Mouse (Mus musculus): ENCODE data around the gene Eif3d. TPM values are rescaled to one million over a fixed set of nuclear protein-coding genes. Genes with fewer than 3 reads are reported as not detected.

Eif3d gene
- total and polyA plus RNA-seq, 3 experiments = 302 to 493 (median 344) TPM

- no peak overlapping the region for H3K4me3 ChIP-seq (replicated peaks in 1 of 3; ENCODE audit: low read depth in 2 of 3, low read length in 2 of 3, poor library complexity in 1 of 3)
- no peaks in the 10 kb centered on the region for H3K27me3 ChIP-seq (replicated peaks)
- no peaks in the 10 kb centered on the region for H3K9me3 ChIP-seq (replicated peaks; ENCODE audit: low read length)
- no peak overlapping the region for H3K27ac ChIP-seq (ENCODE audit: insufficient read depth, low read depth)
- no peak for TF ChIP-seq USF2 (conservative IDR thresholded peaks at IDR 0.05; ENCODE audit: low read depth, low read length)
- no peak for TF ChIP-seq ELF1 (IDR thresholded peaks at IDR 0.05; ENCODE audit: low read depth, low read length)
- TF ChIP-seq POLR2AphosphoS2 (IDR thresholded peaks at IDR 0.05; ENCODE audit: low read depth, low read length) = no peak
- no peak for TF ChIP-seq ZNF384 (IDR thresholded peaks at IDR 0.05; ENCODE audit: low read depth, low read length)
- TF ChIP-seq MXI1 (IDR thresholded peaks at IDR 0.05; ENCODE audit: low read depth, low read length) = peak; percentile 77
- TF ChIP-seq CHD1 (IDR thresholded peaks at IDR 0.05; ENCODE audit: low read depth, low read length) = no peak
- TF ChIP-seq RAD21 (IDR thresholded peaks at IDR 0.05; ENCODE audit: low read depth, low read length) = no peak
- no peak for TF ChIP-seq SMC3 (IDR thresholded peaks at IDR 0.05; ENCODE audit: low read depth, low read length)
- TF ChIP-seq RCOR1 (conservative IDR thresholded peaks at IDR 0.05; ENCODE audit: low read depth, low read length) = no peak
- no peak for TF ChIP-seq PAX5 (IDR thresholded peaks at IDR 0.05; ENCODE audit: low read length)
- TF ChIP-seq NRF1 (IDR thresholded peaks at IDR 0.05; ENCODE audit: low read depth, low read length) = no peak
- no peak for TF ChIP-seq JUND (conservative IDR thresholded peaks at IDR 0.05; ENCODE audit: low read depth, low read length)
- TF ChIP-seq TCF12 (IDR thresholded peaks at IDR 0.05; ENCODE audit: low read depth, low read length) = peak; percentile 71; the same call in 1 of the 2 replicates
- TF ChIP-seq MAZ (IDR thresholded peaks at IDR 0.05; ENCODE audit: low read depth, low read length) = no peak
- no peak for TF ChIP-seq ZC3H11A (IDR thresholded peaks at IDR 0.05; ENCODE audit: low read depth, low read length)
- TF ChIP-seq ZKSCAN1 (IDR thresholded peaks at IDR 0.05; ENCODE audit: borderline replicate concordance, low read depth, low read length) = no peak
- TF ChIP-seq IRF4 (IDR thresholded peaks at IDR 0.05; ENCODE audit: low read depth, low read length) = peak; percentile 70
- peak; percentile 84 for TF ChIP-seq MAX (IDR thresholded peaks at IDR 0.05; ENCODE audit: low read length)
- no peak for TF ChIP-seq POLR2A (IDR thresholded peaks at IDR 0.05; ENCODE audit: low read depth, low read length)
- no peak for TF ChIP-seq USF1 (IDR thresholded peaks at IDR 0.05; ENCODE audit: low read depth, low read length)
- no peak for TF ChIP-seq GABPA (IDR thresholded peaks at IDR 0.05; ENCODE audit: insufficient replicate concordance, low read depth, low read length)
- no peak for TF ChIP-seq CHD2 (IDR thresholded peaks at IDR 0.05; ENCODE audit: low read length)
- no peak for TF ChIP-seq HCFC1 (IDR thresholded peaks at IDR 0.05; ENCODE audit: low read depth, low read length)
- no peak for TF ChIP-seq ZMIZ1 (IDR thresholded peaks at IDR 0.05; ENCODE audit: low read depth, low read length)
- no peak for TF ChIP-seq E2F4 (IDR thresholded peaks at IDR 0.05; ENCODE audit: insufficient replicate concordance, low read depth, low read length)
- TF ChIP-seq MYC (IDR thresholded peaks at IDR 0.05; ENCODE audit: low read depth, low read length) = peak; percentile 96
- TF ChIP-seq JUN (IDR thresholded peaks at IDR 0.05; ENCODE audit: insufficient read depth, low read depth, low read length) = no peak
- no peak for TF ChIP-seq TBP (conservative IDR thresholded peaks at IDR 0.05; ENCODE audit: low read depth, low read length)
- no peak for TF ChIP-seq NELFE (IDR thresholded peaks at IDR 0.05; ENCODE audit: low read depth, low read length)
- TF ChIP-seq EP300 (IDR thresholded peaks at IDR 0.05; ENCODE audit: low read length) = peak; percentile 69; the same call in 1 of the 2 replicates
- TF ChIP-seq ETS1 (conservative IDR thresholded peaks at IDR 0.05; ENCODE audit: low read depth, low read length) = peak; percentile 61
- no peak for TF ChIP-seq CTCF (conservative IDR thresholded peaks at IDR 0.05 in 1 of 2, IDR thresholded peaks at IDR 0.05 in 1 of 2; ENCODE audit: low read depth in 2 of 2, low read length in 2 of 2)
- no peak; the same call in 1 of the 2 replicates for TF ChIP-seq SIN3A (IDR thresholded peaks at IDR 0.05; ENCODE audit: low read length)
- TF ChIP-seq MEF2A (IDR thresholded peaks at IDR 0.05; ENCODE audit: borderline replicate concordance, low read depth, low read length) = peak; percentile 35; the same call in 1 of the 2 replicates
- 0 out of 2 replicates have a peak, but pooled peaks have one; percentile 18 for TF ChIP-seq MAFK (IDR thresholded peaks at IDR 0.05; ENCODE audit: insufficient replicate concordance, low read length)
- TF ChIP-seq BHLHE40 (IDR thresholded peaks at IDR 0.05; ENCODE audit: low read depth, low read length) = peak; percentile 81
- TF ChIP-seq KAT2A (IDR thresholded peaks at IDR 0.05; ENCODE audit: insufficient replicate concordance, low read length) = no peak
- TF ChIP-seq UBTF (IDR thresholded peaks at IDR 0.05; ENCODE audit: low read depth, low read length) = no peak
- H3K79me2 ChIP-seq (replicated peaks; ENCODE audit: control insufficient read depth, extremely low read depth, insufficient read depth, poor library complexity, severe bottlenecking) = no peaks in the 10 kb centered on the region
- H3K36me3 ChIP-seq (replicated peaks in 1 of 2; ENCODE audit: control insufficient read depth in 1 of 2, insufficient read depth in 1 of 2, low read length in 1 of 2) = no peaks in the 10 kb centered on the region
- in situ Hi-C loops (cut with MboI; ENCODE audit: low pct_ligation_motif_present, low pct_unique_long_range_greater_than_20kb, low sequenced_read_pairs) = no loop called here
- H3K4me2 ChIP-seq (ENCODE audit: insufficient read depth, low read depth, poor library complexity, severe bottlenecking) = peak overlapping the region; percentile 25; the same call in 1 of the 2 replicates
- peaks cover 7 to 24% of the 10 kb centered on the region in 2 experiments for H3K4me1 ChIP-seq (ENCODE audit: control insufficient read depth in 1 of 2, insufficient read depth in 2 of 2)
- H3K9ac ChIP-seq (ENCODE audit: insufficient read depth, low read depth) = no peak overlapping the region
- dilution Hi-C loops (cut with MboI; ENCODE audit: extremely low pct_ligation_motif_present, extremely low pct_unique_long_range_greater_than_20kb, low sequenced_read_pairs) = no loop called here
- DNase-seq (ENCODE audit: extremely low read depth) = peak; percentile 72
These were observed 32.1 kb downstream of the Eif3d start for GRCm38 (mm10) chr15:77938516-77938915.

Data from CH12.LX (cell line).